Mouse (Mus musculus) mesoderm, embryonic 11.5 days (tissue): ENCODE results near the gene Sds.

Source experiments
- DNase-seq: peaks from one replicate; pipeline ENCODE4 v3.0.0-alpha.2; 2012; ENCODE audit warnings: low read depth, low spot score

Gene Sds

GRCm38 (mm10) chr5:120476296-120476695, at the start of gene Sds:
TSS of gene Sds (plus strand) at chr5:120476526.
- no peak for DNase-seq

- no peak for DNase-seq
These were observed 49.8 kb upstream of the Sds start for GRCm38 (mm10) chr5:120426572-120426971.

DNA sequence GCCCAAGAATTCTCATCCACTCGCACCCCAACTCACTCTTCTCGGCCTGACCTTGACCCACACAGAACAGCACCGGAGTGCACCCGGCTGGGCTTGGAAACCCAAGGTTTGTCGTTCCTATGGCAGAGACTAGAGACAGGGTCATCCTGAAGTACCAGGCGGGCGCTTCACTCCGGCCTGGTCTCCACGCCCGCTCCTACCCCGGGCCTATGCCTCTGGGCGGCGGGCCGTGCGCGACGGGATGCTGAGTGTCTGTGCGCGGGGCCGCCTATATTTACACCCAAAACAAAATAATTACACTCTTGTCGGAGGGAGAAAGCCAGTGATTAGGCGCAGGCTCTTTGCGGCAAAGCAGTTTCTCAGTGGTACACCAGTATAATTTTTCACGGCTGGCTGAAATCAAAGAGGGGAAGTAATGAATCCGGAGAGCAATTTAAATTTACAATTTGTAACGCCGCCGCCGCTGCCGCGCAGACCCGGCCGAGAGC, 48.8 kb upstream of the Sds start:
- DNase-seq: no peak

GRCm38 (mm10) chr5:120428189-120428838, 48.0 kb upstream of the Sds start:
- no peak for DNase-seq

- DNase-seq: no peak
These were observed 47.3 kb upstream of the Sds start for GRCm38 (mm10) chr5:120428990-120429389.

- no peak for DNase-seq
These were observed 46.6 kb upstream of the Sds start for GRCm38 (mm10) chr5:120429692-120430091.

GRCm38 (mm10) chr5:120431001-120431583, 45.2 kb upstream of the Sds start:
- no peak for DNase-seq

DNA sequence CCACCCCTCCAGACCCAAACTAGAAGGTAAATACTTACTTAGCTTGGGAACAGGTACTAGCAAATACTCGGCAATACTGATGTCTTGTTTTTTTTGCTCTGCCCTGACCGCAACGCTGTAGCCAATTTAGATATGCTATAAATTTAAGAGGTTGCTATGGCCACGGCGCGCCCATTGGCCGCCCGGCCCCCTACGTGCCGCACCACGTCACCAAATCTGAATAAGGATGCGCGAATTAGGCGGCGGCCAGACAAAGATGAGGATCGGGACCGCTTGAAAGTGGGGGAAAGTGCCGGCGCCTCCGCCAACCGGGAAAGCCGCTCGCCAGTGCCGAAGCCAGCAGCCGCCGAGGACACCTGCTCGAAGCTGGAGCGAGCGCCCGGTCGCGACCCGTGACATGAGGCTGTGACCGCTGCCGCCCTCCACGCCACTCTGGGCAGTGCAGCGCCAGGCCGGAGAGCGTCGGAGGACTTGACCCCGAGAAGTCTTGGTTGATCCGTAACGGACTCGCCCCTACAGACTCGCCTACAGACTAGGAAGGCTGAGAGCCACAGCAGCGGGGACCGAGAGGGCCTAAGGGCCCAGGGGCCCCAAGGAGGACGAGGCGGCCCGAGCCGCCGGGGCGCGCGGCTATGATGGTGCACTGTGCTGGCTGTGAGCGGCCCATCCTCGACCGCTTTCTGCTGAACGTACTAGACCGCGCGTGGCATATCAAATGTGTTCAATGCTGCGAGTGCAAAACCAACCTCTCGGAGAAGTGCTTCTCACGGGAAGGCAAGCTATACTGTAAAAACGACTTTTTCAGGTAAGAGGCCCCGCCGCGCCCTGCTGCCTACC, 44.5 kb upstream of the Sds start, which contains the start of gene Lhx5:
Lhx5 (plus strand) TSS at position 51 of the 837 bp plus-strand sequence.
- no peak for DNase-seq

DNA sequence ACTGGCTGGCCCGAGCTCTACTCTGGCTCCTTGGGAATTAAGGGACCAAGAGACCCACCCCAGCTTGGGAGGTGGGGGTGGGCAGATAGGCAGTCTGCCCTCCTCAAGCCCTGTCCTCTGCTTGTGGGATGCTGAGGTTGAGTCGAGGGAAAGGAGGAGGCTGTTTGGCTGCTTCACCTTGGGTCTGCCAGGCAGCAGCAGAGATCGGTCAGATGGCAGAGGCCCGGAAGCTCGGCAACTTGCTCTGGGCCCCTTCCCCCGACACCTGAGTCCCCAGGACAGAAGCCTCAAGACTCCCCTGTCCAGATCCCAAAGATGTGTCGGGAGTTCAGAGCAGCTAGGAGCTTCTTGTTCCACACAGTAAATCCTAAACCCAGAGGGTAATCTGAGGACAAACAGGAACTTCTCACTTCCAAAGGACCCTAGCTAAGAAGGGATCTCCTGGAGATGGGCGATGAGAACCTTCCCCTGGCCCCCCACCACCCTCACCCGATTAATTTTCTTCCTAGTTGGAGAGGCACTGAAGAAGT, 43.8 kb upstream of the Sds start:
- DNase-seq: no peak

- DNase-seq: no peak
These were observed 43.1 kb upstream of the Sds start for GRCm38 (mm10) chr5:120433135-120433760.

DNA sequence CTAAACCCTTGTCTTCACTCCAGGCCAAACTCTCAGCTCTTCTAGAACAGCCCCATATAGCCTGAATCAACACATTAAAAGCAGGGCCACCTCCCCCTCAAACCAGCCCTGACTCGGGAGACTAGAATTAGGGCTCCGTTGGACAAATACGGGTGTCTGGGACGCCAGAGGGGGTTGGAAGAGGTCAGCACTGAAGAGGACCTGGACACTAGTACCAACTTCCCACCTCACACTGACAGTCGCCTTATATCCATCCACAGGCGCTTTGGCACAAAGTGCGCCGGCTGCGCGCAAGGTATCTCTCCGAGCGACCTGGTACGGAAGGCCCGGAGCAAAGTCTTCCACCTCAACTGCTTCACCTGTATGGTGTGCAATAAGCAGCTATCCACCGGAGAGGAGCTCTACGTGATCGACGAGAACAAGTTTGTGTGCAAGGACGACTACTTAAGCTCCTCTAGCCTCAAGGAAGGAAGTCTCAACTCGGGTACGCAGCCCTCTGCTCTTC, 42.0 kb upstream of the Sds start:
- DNase-seq: no peak

- no peak for DNase-seq
These were observed 41.2 kb upstream of the Sds start for GRCm38 (mm10) chr5:120435006-120435681.

GRCm38 (mm10) chr5:120435731-120436501, 40.4 kb upstream of the Sds start:
- no peak for DNase-seq

- DNase-seq: no peak
These were observed 39.3 kb upstream of the Sds start for GRCm38 (mm10) chr5:120436885-120437495.

DNA sequence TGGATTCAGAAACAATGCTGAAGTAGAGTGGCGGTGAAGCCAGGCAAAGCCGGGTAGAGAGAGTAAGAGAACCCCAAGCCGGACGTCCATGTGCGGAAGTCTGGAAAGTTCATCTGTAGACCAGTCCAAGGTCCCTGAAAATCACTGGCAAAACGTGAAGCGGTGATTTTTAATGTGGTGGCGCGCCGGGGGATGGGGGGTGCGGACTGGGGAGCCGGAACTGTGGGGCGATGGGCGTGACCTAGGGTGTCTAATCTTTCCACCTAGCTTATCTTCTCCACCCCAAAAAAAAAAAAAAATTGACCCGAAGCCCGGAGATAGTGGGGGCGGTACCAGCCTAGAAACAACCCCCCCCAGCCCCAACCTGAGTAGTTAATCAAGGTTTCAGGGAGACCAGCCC, 38.8 kb upstream of the Sds start:
- DNase-seq: no peak

- no peak for DNase-seq
These were observed 38.3 kb upstream of the Sds start for GRCm38 (mm10) chr5:120437986-120438385.

DNA sequence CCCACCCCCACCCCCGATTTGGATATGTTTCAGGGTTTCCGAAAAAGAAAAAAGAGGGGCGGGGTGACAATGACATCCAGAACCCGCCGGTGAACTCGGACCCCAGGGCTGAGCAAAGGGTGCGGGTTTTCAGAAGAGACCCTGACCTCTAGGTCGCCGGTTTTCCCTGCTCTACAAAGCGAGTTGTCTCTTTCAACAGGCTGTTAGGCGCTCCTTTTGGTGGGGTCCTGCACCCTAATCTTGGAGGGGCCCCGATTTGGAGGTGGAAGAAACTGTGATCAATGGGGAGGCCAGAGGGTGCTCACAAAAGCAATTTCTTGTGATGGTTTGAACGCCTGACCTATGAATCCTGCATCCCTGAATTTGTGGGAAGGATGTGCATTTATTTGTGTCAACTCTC, 37.9 kb upstream of the Sds start:
- no peak for DNase-seq

GRCm38 (mm10) chr5:120438991-120439710, 37.2 kb upstream of the Sds start:
- no peak for DNase-seq
